Mouse (Mus musculus) left cerebral cortex, adult 18-20 months (tissue): ENCODE data around the gene Vmn1r2. TPM values are rescaled to one million over a fixed set of nuclear protein-coding genes. Genes with fewer than 3 reads are reported as not detected.
"Not testable (repeated sequence)": the region's sequence is repeated elsewhere in the genome, so short reads cannot be mapped to it uniquely, and the experiment has no call there.

ENCODE experiments used
- DNase-seq, 2 experiments: peaks; one replicate each; pipeline ENCODE4 v3.0.0; 2021 to 2022; ENCODE audit warnings: low spot score in 2 of 2, mixed read lengths in 1 of 2
- long read RNA-seq, 2 experiments: library from polyadenylated mRNA; stranded (forward); transcript quantifications; one replicate each; pipeline ENCODE4 v2.0.0; 2021
- total RNA-seq, 2 experiments: library from RNA; stranded (reverse); gene quantifications; 2 replicates each; pipeline ENCODE4 v1.2.3; 2021

Vmn1r2 gene
- total RNA-seq: not detected
- long read RNA-seq, experiment 1: 0 reads
- long read RNA-seq, experiment 2: 0 reads

- not testable (repeated sequence) for DNase-seq
These were observed at the start of gene Vmn1r2 for GRCm38 (mm10) chr4:3167020-3167419. Gene Vmn1r2 (plus strand): TSS chr4:3167320.

GRCm38 (mm10) chr4:3147926-3148325 lies 19.2 kb upstream of the Vmn1r2 start:
- not testable (repeated sequence) for DNase-seq

- not testable (repeated sequence) for DNase-seq
These were observed 13.8 kb upstream of the Vmn1r2 start for GRCm38 (mm10) chr4:3153320-3153719.

- not testable (repeated sequence) for DNase-seq
These were observed 2.7 kb upstream of the Vmn1r2 start for GRCm38 (mm10) chr4:3164429-3164828.

- DNase-seq: peak in 1 of 2 experiments; percentile 11
These were observed 2.1 kb upstream of the Vmn1r2 start for GRCm38 (mm10) chr4:3165046-3165445.

- not testable (repeated sequence) for DNase-seq
These were observed 7.5 kb downstream of the Vmn1r2 start for GRCm38 (mm10) chr4:3174586-3174985.

- DNase-seq: not testable (repeated sequence)
These were observed 8.6 kb downstream of the Vmn1r2 start for GRCm38 (mm10) chr4:3175756-3176155.

GRCm38 (mm10) chr4:3176195-3176594 lies 9.1 kb downstream of the Vmn1r2 start:
- not testable (repeated sequence) for DNase-seq

GRCm38 (mm10) chr4:3176746-3177490 lies 9.8 kb downstream of the Vmn1r2 start:
- DNase-seq: not testable (repeated sequence)

- not testable (repeated sequence) for DNase-seq
These were observed 18.1 kb downstream of the Vmn1r2 start, which contains the start of gene Vmn1r3 for GRCm38 (mm10) chr4:3185258-3185657. Gene Vmn1r3 (minus strand): TSS chr4:3185358.

- not testable (repeated sequence) for DNase-seq
These were observed 42.6 kb downstream of the Vmn1r2 start for GRCm38 (mm10) chr4:3209643-3210217.

- DNase-seq: not testable (repeated sequence)
These were observed 46.2 kb downstream of the Vmn1r2 start for GRCm38 (mm10) chr4:3213349-3213748.

- DNase-seq: not testable (repeated sequence)
These were observed 49.3 kb downstream of the Vmn1r2 start for GRCm38 (mm10) chr4:3216382-3216781.

Other genes starting within 250 kb of the Vmn1r2 start
- gene Vmn1r3, start 18.0 kb downstream of the Vmn1r2 start, total RNA-seq: not detected